Mouse (Mus musculus) lung, postnatal 0 days (tissue): ENCODE results near the gene Bbs5. TPM values are rescaled to one million over a fixed set of nuclear protein-coding genes. Genes with fewer than 3 reads are reported as not detected.
"Not testable (repeated sequence)": the region's sequence is repeated elsewhere in the genome, so short reads cannot be mapped to it uniquely, and the experiment has no call there.

Experiments
- ATAC-seq: fragments of 200-750 bp; cut with Nextera tagmentation; 2 replicates; pipeline ENCODE4 v1.8.0; 2017; ENCODE audit warnings: moderate library complexity
- DNase-seq: peaks from one replicate; pipeline ENCODE4 v3.0.0-alpha.2; 2016; ENCODE audit warnings: low spot score
- H3K27ac ChIP-seq: fragments of 300-500 bp; sonication (generic); 2 replicates; pipeline ENCODE4 v1.5.1; 2014; ENCODE audit warnings: antibody characterized with exemption, mild to moderate bottlenecking, low read length, mixed read lengths
- H3K27me3 ChIP-seq: fragments of 300-500 bp; sonication (generic); replicated peaks from 2 replicates; pipeline ENCODE4 v1.6.1; 2014; ENCODE audit warnings: low read length, mixed read lengths; ENCODE audit not compliant: insufficient read depth
- H3K36me3 ChIP-seq: fragments of 300-500 bp; sonication (generic); 2 replicates; pipeline ENCODE4 v1.6.1; 2014; ENCODE audit warnings: low read length, mixed read lengths; ENCODE audit not compliant: insufficient read depth
- H3K4me1 ChIP-seq: fragments of 300-500 bp; sonication (generic); 2 replicates; pipeline ENCODE4 v1.6.1; 2014; ENCODE audit warnings: antibody characterized with exemption, low read depth, low read length, mixed read lengths; ENCODE audit not compliant: insufficient read depth
- H3K4me2 ChIP-seq: fragments of 300-500 bp; sonication (generic); replicated peaks from 2 replicates; pipeline ENCODE4 v1.6.1; 2014; ENCODE audit warnings: low read depth, mild to moderate bottlenecking, low read length, moderate library complexity, mixed read lengths
- H3K4me3 ChIP-seq: fragments of 300-500 bp; sonication (generic); 2 replicates; pipeline ENCODE4 v1.5.1; 2014; ENCODE audit warnings: low read depth, low read length
- H3K9ac ChIP-seq: fragments of 300-500 bp; sonication (generic); replicated peaks from 2 replicates; pipeline ENCODE4 v1.6.1; 2014; ENCODE audit warnings: low read depth, mild to moderate bottlenecking
- H3K9me3 ChIP-seq: fragments of 300-500 bp; sonication (generic); 2 replicates; pipeline ENCODE4 v1.6.1; 2016; ENCODE audit warnings: low read length, mixed read lengths
- CTCF ChIP-seq: IDR thresholded peaks from 2 replicates; pipeline ENCODE4 v1.5.1; 2016; ENCODE audit warnings: antibody characterized with exemption, mild to moderate bottlenecking
- EP300 ChIP-seq: IDR thresholded peaks from 2 replicates; pipeline ENCODE4 v1.6.1; 2016; ENCODE audit warnings: antibody characterized with exemption, mild to moderate bottlenecking, control low read depth
- WGBS: fragments of 180-500 bp; shearing (Covaris S2); extraction: QIAGEN DNeasy Blood & Tissue Kit; methylation state at CpG from one replicate; pipeline ENCODE4 v1.1.7; 2014; 5-methylcytosine and 5-hydroxymethylcytosine counted together
- polyA plus RNA-seq: library from polyadenylated mRNA; unstranded; fragments of >200 nt; fragmentation: Nextera tagmentation; extraction: Ambion mirVana; gene quantifications from 2 replicates; pipeline ENCODE4 v1.2.1, GENCODE M21; 2015

Bbs5 gene
- polyA plus RNA-seq, 1 experiment from 2014 or later = 13.9 TPM

GRCm38 (mm10) chr2:69676713-69677112, 29.7 kb downstream of the Bbs5 start:
- Histone ChIP-seq H3K27ac (no peak overlapping the region), H3K9ac (no peak overlapping the region), H3K27me3 (no peaks in the 10 kb centered on the region), H3K36me3 (no peaks in the 10 kb centered on the region), H3K9me3 (no peaks in the 10 kb centered on the region), H3K4me3 (no peak overlapping the region), H3K4me1 (peaks cover 4% of the 10 kb centered on the region; the same call in 1 of the 2 replicates), H3K4me2 (no peak overlapping the region)
- DNase-seq (peak; percentile 36), ATAC-seq (no peak)
- TF ChIP-seq EP300 (no peak), CTCF (peak; percentile 57)
- 38% methylated on average over 2 of the region's 2 CpGs for WGBS

DNA sequence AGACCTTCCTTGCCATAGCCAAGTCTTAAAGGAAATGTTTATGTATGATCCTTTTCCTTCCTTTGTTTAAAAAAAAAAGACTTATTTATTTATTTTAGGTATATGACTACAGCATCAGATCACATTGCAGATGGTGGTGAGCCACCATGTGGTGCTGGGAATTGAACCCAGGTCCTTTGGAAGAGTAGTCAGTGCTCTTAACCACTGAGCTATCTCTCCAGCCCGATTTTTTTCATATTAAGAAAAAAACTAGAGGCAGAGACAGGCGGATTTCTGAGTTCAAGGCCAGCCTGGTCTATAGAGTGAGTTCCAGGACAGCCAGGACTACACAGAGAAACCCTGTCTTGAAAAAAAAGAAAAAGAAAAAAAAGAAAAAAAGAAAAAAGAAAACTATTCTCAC, 30.2 kb downstream of the Bbs5 start:
- H3K27me3 ChIP-seq, H3K27ac ChIP-seq, H3K4me1 ChIP-seq, H3K4me3 ChIP-seq, ATAC-seq, H3K9ac ChIP-seq, H3K36me3 ChIP-seq, H3K9me3 ChIP-seq, DNase-seq, H3K4me2 ChIP-seq: not testable (repeated sequence)
- 89% methylated on average over 2 of the region's 2 CpGs for WGBS

DNA sequence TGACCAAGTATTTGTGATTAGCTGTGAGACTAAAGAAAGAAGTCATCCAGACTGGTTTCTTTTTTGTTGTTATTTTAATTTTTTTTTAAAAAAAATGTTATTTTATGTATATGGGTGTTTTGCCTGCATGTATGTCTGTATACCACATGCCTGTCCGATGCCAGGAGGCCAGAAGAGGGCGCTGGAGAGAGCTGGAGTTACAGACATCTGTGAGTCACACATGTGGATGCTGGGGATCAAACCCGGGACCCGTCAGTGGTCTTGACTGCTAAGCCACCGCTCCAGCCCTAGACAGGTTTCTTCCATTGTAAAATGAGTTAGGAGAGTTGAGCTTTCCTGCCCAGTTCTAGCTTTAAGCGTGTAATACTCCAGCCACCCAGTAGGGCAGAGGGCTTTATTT, 33.0 kb downstream of the Bbs5 start:
- no peak overlapping the region for H3K27ac ChIP-seq
- TF ChIP-seq CTCF (no peak), EP300 (no peak)
- 61% methylated on average over 6 of the region's 6 CpGs for WGBS
- H3K9me3 ChIP-seq = no peaks in the 10 kb centered on the region
- no peaks in the 10 kb centered on the region for H3K27me3 ChIP-seq
- no peaks in the 10 kb centered on the region for H3K4me1 ChIP-seq
- DNase-seq = no peak
- H3K4me3 ChIP-seq = no peak overlapping the region
- no peak overlapping the region for H3K9ac ChIP-seq
- ATAC-seq = no peak
- H3K36me3 ChIP-seq = no peaks in the 10 kb centered on the region
- H3K4me2 ChIP-seq = no peak overlapping the region

DNA sequence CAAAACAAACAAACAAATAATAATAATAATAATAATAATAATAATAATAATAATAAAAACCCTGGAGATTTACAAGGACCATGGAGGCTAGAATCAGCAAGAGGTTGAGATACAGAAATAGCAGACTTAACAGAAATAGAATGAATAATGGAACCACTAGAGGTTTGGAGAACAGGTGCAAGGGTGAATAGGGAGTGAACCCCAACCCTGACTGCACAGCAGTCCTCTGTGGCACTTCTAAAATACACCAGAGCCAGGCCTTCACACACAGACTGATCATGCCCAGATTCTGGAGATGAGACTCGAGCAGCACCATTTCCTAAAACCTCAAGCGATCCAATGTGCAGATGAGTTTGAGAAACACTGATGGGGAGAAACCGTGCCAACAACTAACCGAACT, 35.0 kb downstream of the Bbs5 start:
- ATAC-seq = no peak
- no peaks in the 10 kb centered on the region for H3K36me3 ChIP-seq
- no peak overlapping the region for H3K4me2 ChIP-seq

GRCm38 (mm10) chr2:69683036-69683805, 36.2 kb downstream of the Bbs5 start:
- H3K4me2 ChIP-seq = no peak overlapping the region
- no peaks in the 10 kb centered on the region for H3K4me1 ChIP-seq
- no peaks in the 10 kb centered on the region for H3K27me3 ChIP-seq
- H3K9me3 ChIP-seq = no peaks in the 10 kb centered on the region
- no peak for TF ChIP-seq CTCF
- no peak for TF ChIP-seq EP300
- no peak overlapping the region for H3K27ac ChIP-seq
- DNase-seq (no peak), ATAC-seq (no peak)
- 81% methylated on average over 13 of the region's 13 CpGs for WGBS
- 0 out of 2 replicates have a peak, but pooled peaks cover 4% of the 10 kb centered on the region for H3K36me3 ChIP-seq
- no peak overlapping the region for H3K4me3 ChIP-seq
- no peak overlapping the region for H3K9ac ChIP-seq

More for the DNA sequence above, 35.0 kb downstream of the Bbs5 start:
- Histone ChIP-seq H3K9ac (no peak overlapping the region), H3K27ac (no peak overlapping the region), H3K4me3 (no peak overlapping the region), H3K9me3 (no peaks in the 10 kb centered on the region), H3K4me1 (no peaks in the 10 kb centered on the region), H3K27me3 (no peaks in the 10 kb centered on the region)
- 84% methylated on average over 4 of the region's 4 CpGs for WGBS
- TF ChIP-seq CTCF (no peak), EP300 (no peak)
- DNase-seq = no peak

GRCm38 (mm10) chr2:69684488-69684887, 37.5 kb downstream of the Bbs5 start:
- no peak overlapping the region for H3K9ac ChIP-seq
- no peaks in the 10 kb centered on the region for H3K27me3 ChIP-seq
- TF ChIP-seq EP300 (no peak), CTCF (no peak)
- no peaks in the 10 kb centered on the region for H3K9me3 ChIP-seq
- WGBS = 84% methylated on average over 3 of the region's 3 CpGs
- no peak overlapping the region for H3K4me2 ChIP-seq
- no peaks in the 10 kb centered on the region for H3K4me1 ChIP-seq
- no peak overlapping the region for H3K27ac ChIP-seq
- DNase-seq = no peak
- H3K4me3 ChIP-seq = no peak overlapping the region
- H3K36me3 ChIP-seq = 0 out of 2 replicates have a peak, but pooled peaks cover 4% of the 10 kb centered on the region
- ATAC-seq = no peak
